Mouse (Mus musculus) hindbrain, embryonic 15.5 days (tissue): ENCODE measurements around the gene Grtp1. TPM values are rescaled to one million over a fixed set of nuclear protein-coding genes. Genes with fewer than 3 reads are reported as not detected.

Experiments used
- ATAC-seq: fragments of 200-750 bp; cut with Nextera tagmentation; 2 replicates; pipeline ENCODE4 v1.8.0; 2017; ENCODE audit warnings: low read depth, moderate number of reproducible peaks, moderate TSS enrichment; ENCODE audit not compliant: low FRiP score
- H3K27ac ChIP-seq: fragments of 300-500 bp; sonication (generic); replicated peaks from 2 replicates; pipeline ENCODE4 v1.5.1; 2015; ENCODE audit warnings: mild to moderate bottlenecking, inconsistent platforms
- H3K27me3 ChIP-seq: fragments of 300-500 bp; sonication (generic); 2 replicates; pipeline ENCODE4 v1.6.1; 2015; ENCODE audit warnings: control low read depth, inconsistent platforms
- H3K36me3 ChIP-seq: fragments of 300-500 bp; sonication (generic); 2 replicates; pipeline ENCODE4 v1.6.1; 2015; ENCODE audit warnings: control low read depth, inconsistent platforms
- H3K4me1 ChIP-seq: fragments of 300-500 bp; sonication (generic); replicated peaks from 2 replicates; pipeline ENCODE4 v1.6.1; 2015; ENCODE audit warnings: control low read depth, inconsistent platforms
- H3K4me2 ChIP-seq: fragments of 300-500 bp; sonication (generic); 2 replicates; pipeline ENCODE4 v1.6.1; 2015; ENCODE audit warnings: moderate library complexity, mild to moderate bottlenecking, inconsistent platforms
- H3K4me3 ChIP-seq: fragments of 300-500 bp; sonication (generic); 2 replicates; pipeline ENCODE4 v1.5.1; 2015; ENCODE audit warnings: mild to moderate bottlenecking, inconsistent platforms
- H3K9ac ChIP-seq: fragments of 300-500 bp; sonication (generic); 2 replicates; pipeline ENCODE4 v1.6.1; 2015; ENCODE audit warnings: inconsistent platforms
- H3K9me3 ChIP-seq: fragments of 300-500 bp; sonication (generic); 2 replicates; pipeline ENCODE4 v1.6.1; 2016; ENCODE audit warnings: control low read depth, inconsistent platforms
- WGBS: fragments of 180-500 bp; shearing (Covaris S2); methylation state at CpG from one replicate; pipeline ENCODE4 v1.1.7; 2015; 5-methylcytosine and 5-hydroxymethylcytosine counted together
- polyA plus RNA-seq: library from polyadenylated mRNA; unstranded; fragments of >200 nt; fragmentation: Nextera tagmentation; extraction: Ambion mirVana; gene quantifications from 2 replicates; pipeline ENCODE4 v1.2.1, GENCODE M21; 2015

Gene Grtp1
- polyA plus RNA-seq, 1 experiment from 2014 or later: 11.9 TPM

GRCm38 (mm10) chr8:13162098-13162497, 38.3 kb downstream of the Grtp1 start:
- H3K27ac ChIP-seq: no peak overlapping the region
- no peak for ATAC-seq
- no peak overlapping the region for H3K4me3 ChIP-seq
- H3K9me3 ChIP-seq: no peaks in the 10 kb centered on the region
- H3K36me3 ChIP-seq: peaks cover 6% of the 10 kb centered on the region
- no peaks in the 10 kb centered on the region for H3K27me3 ChIP-seq
- WGBS: 73% methylated on average over 6 of the region's 6 CpGs
- no peak overlapping the region for H3K9ac ChIP-seq
- no peak overlapping the region for H3K4me2 ChIP-seq
- peaks cover 24% of the 10 kb centered on the region for H3K4me1 ChIP-seq

GRCm38 (mm10) chr8:13160691-13161090, 39.7 kb downstream of the Grtp1 start:
- no peak for ATAC-seq
- H3K27ac ChIP-seq: no peak overlapping the region
- WGBS: 92% methylated on average over 3 of the region's 3 CpGs
- H3K4me1 ChIP-seq: peaks cover 24% of the 10 kb centered on the region
- H3K4me3 ChIP-seq: peak overlapping the region; percentile 94; the same call in 1 of the 2 replicates
- peak overlapping the region; percentile 90 for H3K4me2 ChIP-seq
- no peaks in the 10 kb centered on the region for H3K27me3 ChIP-seq
- no peaks in the 10 kb centered on the region for H3K36me3 ChIP-seq
- H3K9me3 ChIP-seq: no peaks in the 10 kb centered on the region
- no peak overlapping the region; the same call in 1 of the 2 replicates for H3K9ac ChIP-seq

GRCm38 (mm10) chr8:13159377-13159881, 41.0 kb downstream of the Grtp1 start:
- Histone ChIP-seq H3K27ac (peak overlapping the region; percentile 81), H3K4me1 (peaks cover 24% of the 10 kb centered on the region), H3K4me2 (peak overlapping the region; percentile 90), H3K9ac (peak overlapping the region; percentile 99), H3K27me3 (no peaks in the 10 kb centered on the region), H3K4me3 (peak overlapping the region; percentile 94), H3K9me3 (no peaks in the 10 kb centered on the region), H3K36me3 (no peaks in the 10 kb centered on the region)
- under 1% methylated on average over 41 of the region's 49 CpGs for WGBS
- peak; percentile 80 for ATAC-seq

GRCm38 (mm10) chr8:13158718-13159376, 41.6 kb downstream of the Grtp1 start, which contains the start of gene Lamp1:
TSS of gene Lamp1 (plus strand) at chr8:13159161.
- Histone ChIP-seq H3K9me3 (no peaks in the 10 kb centered on the region), H3K9ac (peak within 1 kb of the TSS; percentile 99), H3K36me3 (no peaks in the 10 kb centered on the region), H3K4me2 (peak within 1 kb of the TSS; percentile 90), H3K4me1 (peaks cover 24% of the 10 kb centered on the region), H3K27me3 (no peaks in the 10 kb centered on the region), H3K4me3 (peak within 1 kb of the TSS; percentile 94), H3K27ac (peak within 1 kb of the TSS; percentile 81)
- ATAC-seq: peak; percentile 97
- under 1% methylated on average over 45 of the region's 50 CpGs for WGBS

- Histone ChIP-seq H3K36me3 (no peaks in the 10 kb centered on the region), H3K4me1 (peaks cover 23% of the 10 kb centered on the region), H3K27me3 (no peaks in the 10 kb centered on the region), H3K9me3 (no peaks in the 10 kb centered on the region), H3K27ac (no peak overlapping the region), H3K4me2 (no peak overlapping the region), H3K9ac (no peak overlapping the region), H3K4me3 (no peak overlapping the region)
- no peak for ATAC-seq
- 73% methylated on average over 12 of the region's 12 CpGs for WGBS
Observed at GRCm38 (mm10) chr8:13156327-13157097, 43.9 kb downstream of the Grtp1 start.

GRCm38 (mm10) chr8:13155358-13155757, 45.1 kb downstream of the Grtp1 start:
- H3K4me1 ChIP-seq: peaks cover 13% of the 10 kb centered on the region
- ATAC-seq: no peak
- 72% methylated on average over 9 of the region's 9 CpGs for WGBS

GRCm38 (mm10) chr8:13154099-13154498, 46.3 kb downstream of the Grtp1 start:
- Histone ChIP-seq H3K4me2 (no peak overlapping the region), H3K36me3 (peaks cover 10% of the 10 kb centered on the region), H3K9ac (no peak overlapping the region), H3K27ac (no peak overlapping the region), H3K27me3 (no peaks in the 10 kb centered on the region), H3K4me1 (peaks cover 5% of the 10 kb centered on the region), H3K9me3 (no peaks in the 10 kb centered on the region), H3K4me3 (no peak overlapping the region)
- WGBS: 83% methylated on average over 9 of the region's 9 CpGs
- no peak for ATAC-seq

More at GRCm38 (mm10) chr8:13155358-13155757, 45.1 kb downstream of the Grtp1 start:
- Histone ChIP-seq H3K27ac (no peak overlapping the region), H3K9ac (no peak overlapping the region), H3K36me3 (no peaks in the 10 kb centered on the region), H3K4me2 (no peak overlapping the region), H3K27me3 (no peaks in the 10 kb centered on the region), H3K9me3 (no peaks in the 10 kb centered on the region), H3K4me3 (no peak overlapping the region)

- no peak overlapping the region for H3K4me2 ChIP-seq
- H3K4me3 ChIP-seq: no peak overlapping the region
- no peak overlapping the region for H3K27ac ChIP-seq
- peaks cover 36% of the 10 kb centered on the region for H3K36me3 ChIP-seq
- no peaks in the 10 kb centered on the region for H3K27me3 ChIP-seq
- no peak overlapping the region for H3K9ac ChIP-seq
- ATAC-seq: no peak
- H3K9me3 ChIP-seq: no peaks in the 10 kb centered on the region
- no peaks in the 10 kb centered on the region for H3K4me1 ChIP-seq
- WGBS: 90% methylated on average over 2 of the region's 2 CpGs
Observed at GRCm38 (mm10) chr8:13150929-13151328, 49.5 kb downstream of the Grtp1 start.

- H3K27ac ChIP-seq: no peak overlapping the region
- H3K4me1 ChIP-seq: no peaks in the 10 kb centered on the region
- no peak overlapping the region for H3K4me3 ChIP-seq
- no peaks in the 10 kb centered on the region for H3K9me3 ChIP-seq
- H3K27me3 ChIP-seq: no peaks in the 10 kb centered on the region
- H3K36me3 ChIP-seq: peaks cover 47% of the 10 kb centered on the region
- WGBS: 71% methylated on average over 5 of the region's 5 CpGs
- H3K9ac ChIP-seq: no peak overlapping the region
- no peak overlapping the region for H3K4me2 ChIP-seq
- ATAC-seq: no peak
Observed at GRCm38 (mm10) chr8:13149866-13150265, 50.6 kb downstream of the Grtp1 start.

- peaks cover 53% of the 10 kb centered on the region for H3K36me3 ChIP-seq
- ATAC-seq: no peak
- no peaks in the 10 kb centered on the region for H3K4me1 ChIP-seq
- H3K9me3 ChIP-seq: no peaks in the 10 kb centered on the region
- H3K27ac ChIP-seq: no peak overlapping the region
- WGBS: 91% methylated on average over 2 of the region's 2 CpGs
- H3K4me2 ChIP-seq: no peak overlapping the region
- no peak overlapping the region for H3K4me3 ChIP-seq
- H3K27me3 ChIP-seq: no peaks in the 10 kb centered on the region
- H3K9ac ChIP-seq: no peak overlapping the region
Observed at GRCm38 (mm10) chr8:13149287-13149686, 51.1 kb downstream of the Grtp1 start.

GRCm38 (mm10) chr8:13148476-13148875, 51.9 kb downstream of the Grtp1 start:
- no peak overlapping the region for H3K4me3 ChIP-seq
- ATAC-seq: no peak
- H3K9me3 ChIP-seq: no peaks in the 10 kb centered on the region
- no peak overlapping the region for H3K4me2 ChIP-seq
- H3K4me1 ChIP-seq: no peaks in the 10 kb centered on the region
- H3K27ac ChIP-seq: no peak overlapping the region
- 93% methylated on average over 2 of the region's 2 CpGs for WGBS
- H3K27me3 ChIP-seq: no peaks in the 10 kb centered on the region
- H3K36me3 ChIP-seq: peaks cover 60% of the 10 kb centered on the region
- H3K9ac ChIP-seq: no peak overlapping the region

- H3K4me1 ChIP-seq: no peaks in the 10 kb centered on the region
- no peak for ATAC-seq
- WGBS: 93% methylated on average over 5 of the region's 5 CpGs
Observed at GRCm38 (mm10) chr8:13141681-13142080, 58.7 kb downstream of the Grtp1 start.

More at GRCm38 (mm10) chr8:13141681-13142080, 58.7 kb downstream of the Grtp1 start:
- no peak overlapping the region for H3K4me2 ChIP-seq
- H3K27ac ChIP-seq: no peak overlapping the region
- no peaks in the 10 kb centered on the region for H3K27me3 ChIP-seq
- peaks cover 98% of the 10 kb centered on the region for H3K36me3 ChIP-seq
- no peak overlapping the region for H3K9ac ChIP-seq
- H3K9me3 ChIP-seq: no peaks in the 10 kb centered on the region
- no peak overlapping the region for H3K4me3 ChIP-seq
